Mouse (Mus musculus) v-Abl transformed pro-B cells (cell line): ENCODE data around the gene Cilp.

Source experiments
- in situ Hi-C, 2 experiments: fragments of 400-800 bp; cut with MboI; formaldehyde crosslinking; loops; one replicate each; pipeline ENCODE4 v1.15.1; 2025; ENCODE audit not compliant: unreplicated experiment in 2 of 2

Cilp gene

GRCm38 (mm10) chr9:65264959-65265358, at the start of gene Cilp:
Cilp (plus strand) TSS chr9:65265180.
- in situ Hi-C loops, result no loop called here

- in situ Hi-C loops, result no loop called here
Measured at GRCm38 (mm10) chr9:65215494-65216126, 49.4 kb upstream of the Cilp start.

- in situ Hi-C loops, result no loop called here
Measured at GRCm38 (mm10) chr9:65216972-65217371, 48.0 kb upstream of the Cilp start.

GRCm38 (mm10) chr9:65217661-65218060, 47.3 kb upstream of the Cilp start:
- in situ Hi-C loops, result no loop called here

GRCm38 (mm10) chr9:65218916-65219315, 46.1 kb upstream of the Cilp start:
- in situ Hi-C loops, result no loop called here

- in situ Hi-C loops, result loop anchor here in 1 of 2 experiments (10.0 kb wide), 1 partner anchor 204 kb away; the partner anchor contains the start of gene Slc51b
Measured at GRCm38 (mm10) chr9:65220398-65220797, 44.6 kb upstream of the Cilp start.

- in situ Hi-C loops, result loop anchor here in 1 of 2 experiments (10.0 kb wide), 1 partner anchor 201 kb away; the partner anchor contains the start of gene Slc51b
Measured at GRCm38 (mm10) chr9:65223927-65224326, 41.1 kb upstream of the Cilp start.

- in situ Hi-C loops, result loop anchor here in 1 of 2 experiments (5.0 to 10.0 kb wide), 2 partner anchors 52 to 199 kb away; partner anchors contain the start of gene Slc51b
Measured at GRCm38 (mm10) chr9:65225795-65226194, 39.2 kb upstream of the Cilp start.

GRCm38 (mm10) chr9:65230250-65230649, 34.7 kb upstream of the Cilp start:
- in situ Hi-C loops, result no loop called here

GRCm38 (mm10) chr9:65231284-65231683, 33.7 kb upstream of the Cilp start:
- in situ Hi-C loops, result no loop called here

GRCm38 (mm10) chr9:65233243-65233985, 31.6 kb upstream of the Cilp start:
- in situ Hi-C loops, result no loop called here

GRCm38 (mm10) chr9:65234734-65235133, 30.2 kb upstream of the Cilp start:
- in situ Hi-C loops, result loop anchor here in 1 of 2 experiments (5.0 kb wide), 1 partner anchor 43 kb away; no protein-coding TSS in a partner anchor

GRCm38 (mm10) chr9:65235601-65236000, 29.4 kb upstream of the Cilp start:
- in situ Hi-C loops, result loop anchor here in 1 of 2 experiments (5.0 kb wide), 1 partner anchor 42 kb away; no protein-coding TSS in a partner anchor

GRCm38 (mm10) chr9:65237616-65238015, 27.4 kb upstream of the Cilp start:
- in situ Hi-C loops, result loop anchor here in 1 of 2 experiments (5.0 kb wide), 1 partner anchor 40 kb away; no protein-coding TSS in a partner anchor

GRCm38 (mm10) chr9:65238191-65238760, 26.7 kb upstream of the Cilp start:
- in situ Hi-C loops, result loop anchor here in 1 of 2 experiments (5.0 kb wide), 1 partner anchor 39 kb away; no protein-coding TSS in a partner anchor

- in situ Hi-C loops, result loop anchor here in 1 of 2 experiments (5.0 kb wide), 1 partner anchor 38 kb away; no protein-coding TSS in a partner anchor
Measured at GRCm38 (mm10) chr9:65239176-65239575, 25.8 kb upstream of the Cilp start.

- in situ Hi-C loops, result loop anchor here in 1 of 2 experiments (5.0 kb wide), 1 partner anchor 38 kb away; no protein-coding TSS in a partner anchor
Measured at GRCm38 (mm10) chr9:65239731-65240130, 25.2 kb upstream of the Cilp start.

- in situ Hi-C loops, result no loop called here
Measured at GRCm38 (mm10) chr9:65240587-65240986, 24.4 kb upstream of the Cilp start.

- in situ Hi-C loops, result no loop called here
Measured at GRCm38 (mm10) chr9:65241973-65242372, 23.0 kb upstream of the Cilp start.

- in situ Hi-C loops, result no loop called here
Measured at GRCm38 (mm10) chr9:65243249-65243648, 21.7 kb upstream of the Cilp start.
